Mouse (Mus musculus) kidney, adult 9 months (tissue): ENCODE results near the gene Akap12.
A peak's percentile ranks its signal among the peaks of the same experiment; 100 is the strongest.

Experiments
- DNase-seq: peaks from one replicate; pipeline ENCODE4 v3.0.0; 2022

Gene Akap12

GRCm38 (mm10) chr10:4266041-4266930, at the start of gene Akap12:
Akap12 (plus strand) TSS chr10:4266380.
- DNase-seq = no peak

GRCm38 (mm10) chr10:4230563-4231359, 35.4 kb upstream of the Akap12 start:
- no peak for DNase-seq

- peak; percentile 25 for DNase-seq
Measured at GRCm38 (mm10) chr10:4233102-4233501, 33.1 kb upstream of the Akap12 start.

- DNase-seq = no peak
Measured at GRCm38 (mm10) chr10:4239794-4240574, 26.2 kb upstream of the Akap12 start.

- no peak for DNase-seq
Measured at GRCm38 (mm10) chr10:4243591-4244300, 22.4 kb upstream of the Akap12 start.

- no peak for DNase-seq
Measured at GRCm38 (mm10) chr10:4245812-4246211, 20.4 kb upstream of the Akap12 start.

GRCm38 (mm10) chr10:4246407-4246806, 19.8 kb upstream of the Akap12 start:
- DNase-seq = no peak

GRCm38 (mm10) chr10:4249235-4249845, 16.8 kb upstream of the Akap12 start:
- DNase-seq = no peak

GRCm38 (mm10) chr10:4250681-4251080, 15.5 kb upstream of the Akap12 start:
- DNase-seq = no peak

- no peak for DNase-seq
Measured at GRCm38 (mm10) chr10:4253613-4254012, 12.6 kb upstream of the Akap12 start.

GRCm38 (mm10) chr10:4254459-4254858, 11.7 kb upstream of the Akap12 start:
- no peak for DNase-seq

GRCm38 (mm10) chr10:4260925-4261324, 5.3 kb upstream of the Akap12 start:
- no peak for DNase-seq

GRCm38 (mm10) chr10:4261359-4261952, 4.7 kb upstream of the Akap12 start:
- DNase-seq = no peak

- no peak for DNase-seq
Measured at GRCm38 (mm10) chr10:4265641-4266040, 539 bp upstream of the Akap12 start.

- no peak for DNase-seq
Measured at GRCm38 (mm10) chr10:4266931-4267310, 741 bp downstream of the Akap12 start.

GRCm38 (mm10) chr10:4267481-4267880, 1.3 kb downstream of the Akap12 start:
- DNase-seq = no peak

- no peak for DNase-seq
Measured at GRCm38 (mm10) chr10:4268140-4268539, 2.0 kb downstream of the Akap12 start.

GRCm38 (mm10) chr10:4275572-4275971, 9.4 kb downstream of the Akap12 start:
- no peak for DNase-seq

- DNase-seq = no peak
Measured at GRCm38 (mm10) chr10:4276081-4276480, 9.9 kb downstream of the Akap12 start.

GRCm38 (mm10) chr10:4278041-4278440, 11.9 kb downstream of the Akap12 start:
- no peak for DNase-seq

GRCm38 (mm10) chr10:4282395-4282794, 16.2 kb downstream of the Akap12 start:
- DNase-seq = peak; percentile 13

GRCm38 (mm10) chr10:4284781-4285180, 18.6 kb downstream of the Akap12 start:
- no peak for DNase-seq
